Mouse (Mus musculus) liver, adult 2 months (tissue): ENCODE results near the gene Cyp4a29.
"Not testable (repeated sequence)": the region's sequence is repeated elsewhere in the genome, so short reads cannot be mapped to it uniquely, and the experiment has no call there.

Source experiments
- CTCF ChIP-seq: fragments of 200-500 bp; IDR thresholded peaks from 2 replicates; pipeline ENCODE4 v1.5.1; 2011; ENCODE audit warnings: low read depth, low read length, control low read depth
- POLR2A ChIP-seq: fragments of 200-500 bp; IDR thresholded peaks from 2 replicates; pipeline ENCODE4 v1.6.1; 2011; ENCODE audit warnings: low read length, control low read depth; ENCODE audit not compliant: insufficient read depth; ENCODE audit errors: extremely low read depth

GRCm38 (mm10) chr4:115298746-115299145 lies 56.9 kb downstream of the Cyp4a29 start, which contains the start of gene Cyp4a12a:
- TF ChIP-seq CTCF, POLR2A: not testable (repeated sequence)
